Mouse (Mus musculus) lung, adult 2 months (tissue): ENCODE results near the gene Fam168a.
A peak's percentile ranks its signal among the peaks of the same experiment; 100 is the strongest.

Experiments
- CTCF ChIP-seq: fragments of 200-500 bp; IDR thresholded peaks from 2 replicates; pipeline ENCODE4 v1.5.1; 2011; ENCODE audit warnings: mild to moderate bottlenecking, low read length, control low read depth; ENCODE audit not compliant: insufficient read depth
- POLR2A ChIP-seq: fragments of 200-500 bp; IDR thresholded peaks from 2 replicates; pipeline ENCODE4 v1.6.1; 2011; ENCODE audit warnings: low read depth, mild to moderate bottlenecking, control low read depth, low read length, borderline replicate concordance; ENCODE audit errors: extremely low read depth

GRCm38 (mm10) chr7:100855795-100856573 lies 149.5 kb downstream of the Fam168a start:
- no peak for TF ChIP-seq CTCF
- 0 out of 2 replicates have a peak, but pooled peaks have one; percentile 7 for TF ChIP-seq POLR2A
